Mouse (Mus musculus): ENCODE data around the gene Prdx5. TPM values are rescaled to one million over a fixed set of nuclear protein-coding genes. Genes with fewer than 3 reads are reported as not detected.

Prdx5 gene
- polyA plus RNA-seq, 1 experiment from 2014 or later = 131 TPM

GRCm38 (mm10) chr19:6943709-6944108 lies 33.8 kb upstream of the Prdx5 start:
- Histone ChIP-seq H3K27me3 (ENCODE audit: low read depth, poor library complexity, severe bottlenecking) (peaks cover 18% of the 10 kb centered on the region; the same call in 1 of the 2 replicates), H3K9me3 (replicated peaks) (no peaks in the 10 kb centered on the region), H3K36me3 (peaks cover 3% of the 10 kb centered on the region), H3K4me1 (peaks cover 25% of the 10 kb centered on the region), H3K27ac (no peak overlapping the region), H3K4me3 (no peak overlapping the region)
- DNase-seq (ENCODE audit: low spot score) = no peak
- WGBS = 91% methylated on average over 6 of the region's 6 CpGs

DNA sequence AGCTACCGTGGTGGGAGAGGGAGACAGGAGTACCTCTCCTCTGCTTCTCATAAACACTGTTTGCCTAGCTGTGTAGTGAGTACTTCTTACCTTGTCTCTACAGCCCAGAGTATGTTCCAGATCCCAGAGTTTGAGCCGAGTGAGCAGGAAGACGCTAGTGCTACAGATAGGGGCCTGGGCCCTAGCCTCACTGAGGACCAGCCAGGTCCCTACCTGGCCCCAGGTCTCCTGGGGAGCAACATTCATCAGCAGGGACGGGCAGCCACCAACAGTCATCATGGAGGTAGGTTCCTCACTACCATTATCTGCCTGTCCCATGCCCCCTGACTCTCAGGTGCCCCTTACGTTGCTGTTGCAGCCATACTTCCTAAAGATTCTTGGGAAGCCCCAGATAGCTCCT lies 32.9 kb upstream of the Prdx5 start:
- peak overlapping the region; percentile 92 for H3K27ac ChIP-seq
- peaks cover 27% of the 10 kb centered on the region for H3K27me3 ChIP-seq (ENCODE audit: low read depth, poor library complexity, severe bottlenecking)
- no peaks in the 10 kb centered on the region for H3K9me3 ChIP-seq (replicated peaks)
- no peak for DNase-seq (ENCODE audit: low spot score)
- 27% methylated on average over 5 of the region's 5 CpGs for WGBS
- peaks cover 3% of the 10 kb centered on the region for H3K36me3 ChIP-seq
- H3K4me1 ChIP-seq = peaks cover 25% of the 10 kb centered on the region
- peak overlapping the region; percentile 86 for H3K4me3 ChIP-seq

DNA sequence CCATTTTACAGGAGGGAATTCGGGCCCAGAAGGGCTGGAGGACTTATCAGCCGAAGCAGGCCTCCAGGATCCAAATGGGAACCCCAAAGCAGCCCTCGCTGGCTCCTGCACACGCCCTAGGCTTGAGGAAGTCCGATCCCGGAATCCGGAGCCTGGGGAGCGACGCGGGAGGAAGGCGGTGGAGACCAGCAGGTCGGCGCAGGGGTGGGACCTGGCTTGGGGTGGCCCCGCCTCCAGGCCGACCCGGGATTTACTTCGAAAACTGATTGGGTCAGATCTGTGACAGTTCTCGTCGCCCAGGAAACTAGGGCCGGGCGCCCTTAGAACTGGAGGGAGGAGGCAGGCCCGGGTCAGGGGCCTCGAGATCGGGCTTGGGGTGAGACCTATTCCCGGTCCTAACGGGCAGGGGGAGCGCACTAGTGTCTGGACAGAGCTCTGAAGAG lies 32.4 kb upstream of the Prdx5 start, which contains the start of gene Gpr137:
Gpr137 (minus strand) TSS at position 232 of the 443 bp plus-strand sequence.
- Histone ChIP-seq H3K27me3 (ENCODE audit: low read depth, poor library complexity, severe bottlenecking) (peaks cover 28% of the 10 kb centered on the region), H3K36me3 (peaks cover 3% of the 10 kb centered on the region), H3K9me3 (replicated peaks) (no peaks in the 10 kb centered on the region), H3K4me3 (peak within 1 kb of the TSS; percentile 86), H3K27ac (peak within 1 kb of the TSS; percentile 92), H3K4me1 (peaks cover 25% of the 10 kb centered on the region)
- 0% methylated on average over 27 of the region's 27 CpGs for WGBS
- peak; percentile 89 for DNase-seq (ENCODE audit: low spot score)

- peak; percentile 98 for DNase-seq (ENCODE audit: low spot score)
- H3K27ac ChIP-seq = peak within 1 kb of the TSS; percentile 92
- under 1% methylated on average over 83 of the region's 83 CpGs for WGBS
- peaks cover 3% of the 10 kb centered on the region for H3K36me3 ChIP-seq
- peaks cover 31% of the 10 kb centered on the region for H3K27me3 ChIP-seq (ENCODE audit: low read depth, poor library complexity, severe bottlenecking)
- peak within 1 kb of the TSS; percentile 86 for H3K4me3 ChIP-seq
- H3K4me1 ChIP-seq = peaks cover 25% of the 10 kb centered on the region
- no peaks in the 10 kb centered on the region for H3K9me3 ChIP-seq (replicated peaks)
Measured at GRCm38 (mm10) chr19:6941372-6942248, 31.7 kb upstream of the Prdx5 start, which contains the start of gene Bad. Gene Bad (plus strand): TSS chr19:6941861.

DNA sequence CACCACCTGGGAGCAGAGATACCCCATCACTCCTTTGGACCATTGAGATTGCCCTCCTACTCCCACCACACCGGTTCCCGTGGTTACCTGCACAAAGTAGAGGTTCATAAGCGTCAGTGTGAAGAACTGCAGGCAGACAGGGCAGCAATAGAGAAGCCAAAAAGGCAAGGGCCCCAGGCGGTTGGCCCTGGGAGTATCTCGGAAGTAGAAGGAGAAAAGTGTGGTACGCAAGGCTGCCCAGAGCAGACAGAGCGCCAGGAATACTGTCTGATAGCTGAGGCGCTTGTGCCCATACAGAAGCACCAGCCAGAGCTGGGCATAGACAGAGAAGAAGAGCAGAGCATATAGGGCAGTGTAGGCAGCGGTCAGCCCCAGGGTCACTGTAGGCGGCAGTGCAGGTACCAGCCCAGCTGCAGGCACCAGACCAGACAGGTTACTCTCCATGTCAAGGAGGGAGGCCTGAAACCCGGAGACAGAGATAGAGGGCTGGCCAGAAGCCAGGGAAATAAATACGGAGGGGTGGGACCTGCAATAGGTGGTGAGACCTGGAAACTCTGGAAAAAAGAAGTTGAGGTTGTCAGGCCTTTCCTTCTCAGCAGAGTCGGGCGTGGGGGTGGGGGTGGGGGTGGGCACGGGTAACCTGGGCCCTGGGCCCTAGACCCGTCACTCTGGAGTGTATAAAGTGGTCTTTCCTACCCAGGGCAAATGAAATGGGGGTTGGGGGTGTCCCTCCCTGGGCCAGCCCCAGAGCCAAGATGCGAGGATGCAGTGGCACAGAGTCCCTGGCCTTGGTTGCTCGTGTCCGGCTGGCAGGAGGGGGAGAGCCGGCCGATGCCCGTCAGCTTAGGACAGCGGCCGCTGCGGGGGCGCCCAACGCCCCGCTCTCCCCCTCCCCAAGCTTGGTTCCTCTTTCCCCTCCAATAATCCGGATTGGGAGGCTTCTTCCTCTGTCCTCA lies 30.8 kb upstream of the Prdx5 start:
- 22% methylated on average over 29 of the region's 29 CpGs for WGBS
- H3K27me3 ChIP-seq (ENCODE audit: low read depth, poor library complexity, severe bottlenecking) = peaks cover 40% of the 10 kb centered on the region
- DNase-seq (ENCODE audit: low spot score) = no peak
- H3K27ac ChIP-seq = peak overlapping the region; percentile 92
- no peaks in the 10 kb centered on the region for H3K9me3 ChIP-seq (replicated peaks)
- H3K4me3 ChIP-seq = peak overlapping the region; percentile 86
- H3K4me1 ChIP-seq = peaks cover 25% of the 10 kb centered on the region
- peaks cover 3% of the 10 kb centered on the region for H3K36me3 ChIP-seq

DNA sequence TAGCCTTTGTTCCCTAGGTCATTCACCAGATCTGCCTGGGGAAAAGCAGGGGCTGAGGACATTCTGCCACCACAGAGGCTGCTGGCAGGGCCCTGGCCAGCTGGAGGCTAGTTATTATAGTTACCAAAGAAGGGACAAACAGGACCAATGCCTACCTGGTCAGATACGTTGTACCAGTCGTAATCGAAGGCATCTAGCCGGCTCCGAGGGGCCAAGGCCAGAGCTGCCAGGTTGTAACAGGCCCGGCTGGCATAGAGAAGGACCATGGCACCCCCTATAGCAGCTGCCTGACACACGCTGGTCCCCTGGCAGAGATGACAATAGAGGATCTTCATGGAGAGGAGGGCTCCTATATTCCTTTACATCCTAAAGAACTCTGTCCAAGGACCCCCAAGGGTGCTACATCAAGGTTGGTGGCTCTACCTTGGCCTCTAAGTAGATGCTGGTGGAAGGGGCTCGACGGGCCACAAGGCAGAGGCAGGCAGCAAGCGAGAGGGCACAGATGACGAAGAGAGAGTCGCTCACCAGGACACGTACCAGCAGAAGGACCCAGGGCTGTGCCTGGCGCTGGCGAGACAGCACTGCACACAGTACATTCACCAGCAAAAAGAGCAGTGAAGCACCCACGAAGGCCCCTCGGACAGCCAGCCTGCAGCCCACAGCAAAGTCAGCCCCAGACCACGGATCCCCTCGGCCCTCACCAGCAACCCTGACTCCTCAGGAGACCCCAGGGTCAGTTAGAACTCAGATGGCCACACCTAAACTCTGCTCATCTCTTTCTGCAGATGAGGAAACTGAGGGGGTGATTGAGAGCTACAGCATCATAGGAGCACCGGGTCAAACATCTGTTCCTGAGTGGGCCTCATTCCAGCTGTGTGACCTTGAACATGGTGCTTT lies 29.4 kb upstream of the Prdx5 start:
- Histone ChIP-seq H3K4me1 (peaks cover 25% of the 10 kb centered on the region), H3K27ac (no peak overlapping the region), H3K27me3 (ENCODE audit: low read depth, poor library complexity, severe bottlenecking) (peaks cover 53% of the 10 kb centered on the region), H3K9me3 (replicated peaks) (no peaks in the 10 kb centered on the region), H3K4me3 (0 out of 2 replicates have a peak overlapping the region, but pooled peaks have one; percentile 11), H3K36me3 (no peaks in the 10 kb centered on the region)
- no peak for DNase-seq (ENCODE audit: low spot score)
- 90% methylated on average over 20 of the region's 20 CpGs for WGBS

DNA sequence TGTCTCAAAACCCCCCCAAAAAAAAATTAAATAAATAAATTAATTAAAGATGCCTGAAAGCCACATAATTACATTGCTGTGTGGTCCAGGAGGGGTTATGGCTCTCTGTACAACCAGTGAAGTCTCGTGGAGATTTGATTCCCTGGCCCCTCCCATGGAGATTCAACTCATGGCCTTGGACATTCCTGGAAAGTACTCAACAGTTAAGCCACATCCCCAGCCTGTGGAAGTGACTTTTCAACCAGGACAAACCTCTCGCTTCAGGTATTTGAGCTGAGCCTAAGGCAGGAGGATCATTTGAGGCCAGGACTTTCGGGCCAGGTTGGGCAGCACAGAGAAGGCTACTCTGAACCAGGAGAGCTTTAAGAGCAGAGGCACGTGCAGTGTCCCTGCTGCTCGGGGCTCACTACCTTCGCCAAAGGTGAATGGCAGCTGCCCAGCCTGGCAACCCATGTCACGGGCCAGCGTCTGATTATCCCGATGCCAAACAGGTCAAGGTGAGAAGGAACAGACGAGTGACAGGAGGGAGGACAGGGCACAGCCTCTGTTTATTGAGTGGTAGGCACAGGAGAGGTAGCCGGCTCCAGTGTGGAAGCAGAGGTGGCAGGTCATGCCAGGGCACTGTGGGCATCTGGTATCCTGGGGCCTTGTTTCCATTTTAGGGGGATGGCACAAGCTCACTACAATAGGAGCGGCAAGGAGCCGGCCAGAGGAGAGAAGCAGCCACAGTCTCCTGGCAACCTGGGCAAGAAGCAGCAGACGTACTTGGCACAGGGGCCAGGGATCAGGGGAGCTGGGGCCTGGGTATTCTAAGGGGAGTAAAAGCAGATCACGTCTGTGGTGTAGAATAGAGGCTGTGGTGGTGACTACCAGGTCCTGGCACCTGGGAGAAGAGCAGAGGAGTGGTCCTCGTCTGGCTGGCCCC lies 27.9 kb upstream of the Prdx5 start:
- 82% methylated on average over 16 of the region's 16 CpGs for WGBS
- Histone ChIP-seq H3K36me3 (no peaks in the 10 kb centered on the region), H3K27me3 (ENCODE audit: low read depth, poor library complexity, severe bottlenecking) (peaks cover 69% of the 10 kb centered on the region), H3K27ac (no peak overlapping the region), H3K9me3 (replicated peaks) (no peaks in the 10 kb centered on the region), H3K4me3 (no peak overlapping the region), H3K4me1 (peaks cover 30% of the 10 kb centered on the region)
- no peak for DNase-seq (ENCODE audit: low spot score)

DNA sequence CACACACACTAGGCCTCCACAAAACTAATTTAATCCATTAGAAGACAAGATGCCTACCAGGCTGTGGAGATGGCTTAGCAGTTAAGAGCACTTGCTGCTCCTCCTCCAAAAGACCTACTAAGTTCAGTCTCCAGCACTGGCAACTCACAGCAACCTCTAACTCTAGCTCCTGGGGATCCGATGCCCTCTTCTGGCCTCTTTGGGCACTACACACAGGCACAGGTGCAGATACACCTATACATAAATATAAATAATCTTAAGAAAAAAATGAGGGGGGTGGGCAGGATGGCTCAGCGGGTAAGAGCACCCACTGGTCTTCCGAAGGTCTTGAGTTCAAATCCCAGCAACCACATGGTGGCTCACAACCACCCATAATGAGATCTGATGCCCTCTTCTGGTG lies 26.4 kb upstream of the Prdx5 start:
- Histone ChIP-seq H3K27me3 (ENCODE audit: low read depth, poor library complexity, severe bottlenecking) (peaks cover 84% of the 10 kb centered on the region), H3K4me3 (no peak overlapping the region), H3K4me1 (peaks cover 25% of the 10 kb centered on the region), H3K36me3 (no peaks in the 10 kb centered on the region), H3K27ac (no peak overlapping the region), H3K9me3 (replicated peaks) (no peaks in the 10 kb centered on the region)
- DNase-seq (ENCODE audit: low spot score) = no peak
- whole genome bisulfite sequencing = 21% methylated on average over 3 of the region's 3 CpGs

DNA sequence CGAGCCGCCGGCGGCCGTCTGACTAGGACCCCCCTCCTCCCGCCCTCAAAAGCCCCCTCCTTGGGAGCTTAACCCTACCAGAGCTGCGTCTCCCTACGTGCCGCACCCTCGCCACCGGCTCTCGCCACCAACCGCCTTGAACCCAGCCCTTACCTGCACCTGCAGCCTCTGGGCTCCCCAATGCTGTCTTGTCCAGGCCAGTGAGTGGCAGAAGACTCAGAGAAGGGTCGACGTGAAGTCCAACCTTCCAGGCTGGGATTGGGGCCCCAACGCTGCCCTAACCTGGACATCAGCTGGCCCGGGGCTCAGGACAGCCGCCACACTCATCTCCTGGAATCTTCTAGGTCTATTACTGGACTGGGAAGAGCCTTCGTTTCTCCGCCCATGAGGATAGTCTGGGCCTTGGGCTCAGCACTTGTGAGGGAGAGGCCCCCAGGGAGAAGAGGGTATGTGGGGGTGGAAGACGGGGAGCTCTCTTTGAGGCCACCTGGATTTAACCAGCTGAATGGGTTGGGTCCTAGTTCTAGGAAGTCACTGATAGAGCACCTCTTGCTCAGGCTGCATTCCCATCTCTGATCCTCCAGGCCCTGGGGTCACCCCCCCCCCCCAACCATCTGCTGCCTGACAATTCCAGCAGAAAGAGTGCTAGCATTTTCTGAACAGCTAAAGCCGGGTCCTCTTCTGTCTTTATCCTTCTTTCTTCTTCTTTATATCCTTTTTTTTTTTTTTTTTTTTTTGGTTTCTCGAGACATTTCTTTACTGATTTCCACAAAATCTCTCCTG lies 24.5 kb upstream of the Prdx5 start, which contains the start of gene Kcnk4:
Kcnk4 (minus strand) TSS at position 321 of the 783 bp plus-strand sequence.
- H3K27me3 ChIP-seq (ENCODE audit: low read depth, poor library complexity, severe bottlenecking) = peaks cover 91% of the 10 kb centered on the region
- H3K36me3 ChIP-seq = no peaks in the 10 kb centered on the region
- no peaks in the 10 kb centered on the region for H3K9me3 ChIP-seq (replicated peaks)
- DNase-seq (ENCODE audit: low spot score) = no peak
- no peak within 1 kb of the TSS for H3K27ac ChIP-seq
- WGBS = 9% methylated on average over 23 of the region's 23 CpGs
- H3K4me1 ChIP-seq = peaks cover 8% of the 10 kb centered on the region
- peak within 1 kb of the TSS; percentile 39 for H3K4me3 ChIP-seq

- peaks cover 8% of the 10 kb centered on the region for H3K4me1 ChIP-seq
- DNase-seq (ENCODE audit: low spot score) = no peak
- no peaks in the 10 kb centered on the region for H3K36me3 ChIP-seq
- peaks cover 92% of the 10 kb centered on the region for H3K27me3 ChIP-seq (ENCODE audit: low read depth, poor library complexity, severe bottlenecking)
- 5% methylated on average over 58 of the region's 58 CpGs for WGBS
- H3K27ac ChIP-seq = no peak overlapping the region
- peak overlapping the region; percentile 39 for H3K4me3 ChIP-seq
- no peaks in the 10 kb centered on the region for H3K9me3 ChIP-seq (replicated peaks)
Measured at GRCm38 (mm10) chr19:6933436-6934194, 23.7 kb upstream of the Prdx5 start.
